Mouse (Mus musculus) G1E-ER4 (cell line): ENCODE data around the gene Tor3a. TPM values are rescaled to one million over a fixed set of nuclear protein-coding genes. Genes with fewer than 3 reads are reported as not detected.

Experiments used
- GATA1 ChIP-seq: IDR thresholded peaks from one replicate; pipeline ENCODE4 v1.8.0; 2012; ENCODE audit warnings: low read length, inconsistent platforms
- polyA plus RNA-seq: library from polyadenylated mRNA; stranded (reverse); fragments of >175 nt; gene quantifications from 2 replicates; pipeline ENCODE4 v1.2.3, GENCODE M21; 2012

The Tor3a gene
- polyA plus RNA-seq, 1 experiment = 2.4 TPM

- no peak for TF ChIP-seq GATA1
These were observed 53.8 kb downstream of the Tor3a start for GRCm38 (mm10) chr1:156620292-156620909.

GRCm38 (mm10) chr1:156617811-156618210, 56.3 kb downstream of the Tor3a start:
- no peak for TF ChIP-seq GATA1

GRCm38 (mm10) chr1:156616989-156617598, 57.1 kb downstream of the Tor3a start:
- no peak for TF ChIP-seq GATA1

GRCm38 (mm10) chr1:156615381-156616133, 58.6 kb downstream of the Tor3a start:
- TF ChIP-seq GATA1 = no peak

GRCm38 (mm10) chr1:156614710-156615109, 59.4 kb downstream of the Tor3a start:
- no peak for TF ChIP-seq GATA1

- TF ChIP-seq GATA1 = no peak
These were observed 60.2 kb downstream of the Tor3a start for GRCm38 (mm10) chr1:156613855-156614530.

GRCm38 (mm10) chr1:156610257-156610656, 63.9 kb downstream of the Tor3a start:
- TF ChIP-seq GATA1 = peak; percentile 31

- TF ChIP-seq GATA1 = no peak
These were observed 65.7 kb downstream of the Tor3a start for GRCm38 (mm10) chr1:156608496-156608895.

GRCm38 (mm10) chr1:156605940-156606339, 68.2 kb downstream of the Tor3a start:
- TF ChIP-seq GATA1 = no peak

GRCm38 (mm10) chr1:156605094-156605866, 68.9 kb downstream of the Tor3a start:
- TF ChIP-seq GATA1 = no peak

Other genes starting within 250 kb of the Tor3a start
- gene Soat1, start 200.0 kb downstream of the Tor3a start, polyA plus RNA-seq = 0.03 TPM in 1 of 2 replicates, not detected in the other
- gene Gm10031, start 150.3 kb downstream of the Tor3a start, polyA plus RNA-seq = 0.36 and 1.6 TPM in 2 replicates
- gene Abl2, start 115.6 kb downstream of the Tor3a start, polyA plus RNA-seq = 14.7 and 18.6 TPM in 2 replicates
- gene Fam20b, start 44.7 kb upstream of the Tor3a start, polyA plus RNA-seq = 10.1 and 11.7 TPM in 2 replicates
- not detected in 2 replicates for gene Angptl1, start 164.2 kb upstream of the Tor3a start, polyA plus RNA-seq